Mouse (Mus musculus) brain, embryonic 14.5 days (tissue): ENCODE results near the gene Slu7.

Source experiments
- CTCF ChIP-seq: fragments of 200-500 bp; IDR thresholded peaks from 2 replicates; pipeline ENCODE4 v1.5.1; 2012; ENCODE audit warnings: inconsistent platforms, mild to moderate bottlenecking, moderate library complexity, borderline replicate concordance; ENCODE audit not compliant: insufficient read depth, insufficient read length; ENCODE audit errors: extremely low read depth
- POLR2A ChIP-seq: fragments of 200-500 bp; IDR thresholded peaks from 2 replicates; pipeline ENCODE4 v1.6.1; 2012; ENCODE audit warnings: mild to moderate bottlenecking, inconsistent platforms, borderline replicate concordance; ENCODE audit not compliant: poor library complexity, insufficient read depth, insufficient read length, severe bottlenecking; ENCODE audit errors: extremely low read depth

- TF ChIP-seq CTCF = peak; percentile 92
- no peak for TF ChIP-seq POLR2A
These were observed 59.1 kb downstream of the Slu7 start for GRCm38 (mm10) chr11:43492663-43493062.
